Mouse (Mus musculus): ENCODE measurements around the gene Krt79.

The Krt79 gene

DNA sequence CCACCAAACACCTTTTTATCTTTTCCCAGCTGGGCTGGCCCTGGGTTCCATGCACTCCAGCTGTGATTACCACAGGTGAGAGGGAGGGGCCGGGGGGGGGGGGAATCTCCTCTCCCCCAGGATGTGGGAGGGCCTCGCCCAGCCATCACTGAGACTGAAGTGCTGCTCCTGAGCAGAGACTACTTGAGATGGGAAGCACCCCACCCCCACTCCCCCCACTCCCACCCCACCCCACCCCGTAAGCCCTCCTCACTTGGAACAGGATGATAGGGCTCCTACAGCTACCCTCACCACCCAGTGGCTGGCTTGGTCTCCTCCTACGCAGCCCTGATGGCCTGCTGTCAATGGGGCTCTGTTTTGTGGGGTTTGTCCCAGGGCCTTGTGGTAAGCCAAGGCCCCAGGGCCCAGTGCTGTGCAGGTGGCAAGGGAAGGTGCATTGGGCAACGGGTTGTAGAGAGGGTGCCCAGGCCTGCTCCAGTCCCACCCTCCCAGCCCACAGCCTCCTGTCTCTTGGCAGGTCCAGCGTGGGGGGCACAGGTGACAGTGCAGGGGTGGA is at the start of gene Krt79:
TSS of gene Krt79 (minus strand) at position 51 of the 556 bp plus-strand sequence.
- DNase-seq (ENCODE audit: low spot score in 2 of 2) = no peak

DNA sequence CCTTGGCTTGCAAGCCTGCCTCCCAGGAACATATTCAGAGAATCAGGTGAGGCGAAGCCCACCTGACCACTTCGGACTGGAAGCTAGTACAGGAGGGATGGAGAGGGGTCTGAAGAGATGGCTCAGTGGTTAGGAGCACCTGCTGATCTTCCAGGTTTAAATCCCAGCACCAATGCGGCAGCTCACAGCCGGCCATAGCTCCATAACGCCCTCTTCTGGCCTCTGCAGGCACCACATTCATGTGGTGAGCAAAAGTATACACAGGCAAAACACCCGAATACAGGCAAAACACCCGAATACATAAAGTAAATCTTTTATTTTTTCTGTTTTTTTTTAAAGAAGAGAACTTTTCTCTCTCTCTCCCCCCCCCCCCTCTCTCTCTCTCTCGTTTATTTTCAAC is 48.6 kb upstream of the Krt79 start:
- no peak for DNase-seq (ENCODE audit: low spot score in 2 of 2)

DNA sequence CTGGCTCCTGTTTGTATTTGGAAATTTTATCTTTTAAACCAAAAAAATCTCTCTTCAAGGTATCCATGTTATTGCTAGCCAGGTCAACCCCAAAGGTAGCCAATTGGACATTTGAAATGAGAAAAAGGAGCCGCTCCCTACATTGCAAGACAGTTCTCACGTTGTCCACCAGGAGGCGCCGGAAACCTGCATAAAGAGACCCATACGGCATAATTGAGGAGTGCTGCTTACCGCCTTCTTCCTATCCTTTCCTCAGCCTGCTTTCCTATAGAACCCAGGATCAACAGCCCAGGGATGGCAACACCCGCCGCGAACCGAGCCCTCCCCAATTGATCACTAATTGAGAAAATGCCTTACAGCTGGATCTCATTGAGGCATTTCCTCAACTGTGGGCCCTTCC is 48.0 kb upstream of the Krt79 start:
- peak; percentile 84 to 92 for DNase-seq (ENCODE audit: low spot score in 2 of 2)

DNA sequence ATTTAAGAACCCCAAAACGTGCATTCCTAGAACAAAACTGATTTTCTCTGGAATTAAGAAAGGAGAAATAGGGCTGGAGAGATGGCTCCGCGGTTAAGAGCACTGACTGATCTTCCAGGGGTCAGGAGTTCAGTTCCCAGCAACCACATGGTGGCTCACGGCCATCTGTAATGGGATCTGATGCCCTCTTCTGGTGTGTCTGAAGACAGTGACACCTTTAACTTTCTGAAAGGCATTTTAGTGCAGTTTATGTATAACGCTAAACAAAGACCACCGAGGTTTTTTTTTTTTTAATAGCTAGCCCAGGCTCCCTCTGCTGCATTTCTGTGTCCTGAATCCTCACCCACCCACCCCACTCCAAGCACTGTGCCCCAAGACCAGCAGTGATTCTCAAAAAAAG is 44.6 kb upstream of the Krt79 start:
- no peak for DNase-seq (ENCODE audit: low spot score in 2 of 2)

DNA sequence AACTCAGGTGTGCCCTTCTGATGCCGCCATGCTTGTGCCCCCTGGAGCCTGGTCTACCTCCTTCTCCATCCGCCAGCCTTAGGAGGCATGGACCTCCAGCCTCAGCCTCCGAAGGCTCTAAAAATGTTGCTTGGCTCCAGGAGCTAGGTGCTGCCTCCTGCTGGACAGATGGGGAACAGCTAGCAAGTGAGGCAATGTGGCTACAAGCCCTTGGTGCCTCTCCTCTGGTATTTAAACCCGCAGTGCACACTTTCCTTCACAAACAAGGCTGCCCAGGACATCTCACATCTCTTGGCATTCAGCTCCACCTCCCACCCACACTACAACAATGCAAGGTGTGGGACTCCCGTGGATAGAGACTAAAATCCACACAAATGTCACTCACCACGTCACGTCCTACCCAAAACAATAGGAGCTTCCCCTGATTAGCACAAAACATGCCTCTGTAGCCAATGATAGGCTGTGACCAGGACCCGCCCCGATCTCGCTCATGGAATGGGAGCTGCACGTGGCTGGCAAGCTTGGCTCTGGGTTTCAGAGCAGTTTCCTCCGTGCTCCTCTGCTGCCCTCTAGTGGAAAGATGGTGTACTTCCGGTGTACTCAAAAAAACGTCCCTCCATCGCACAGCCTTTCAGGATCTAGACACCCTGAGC is 44.0 kb upstream of the Krt79 start:
- peak; percentile 87 to 93 for DNase-seq (ENCODE audit: low spot score in 2 of 2)

DNA sequence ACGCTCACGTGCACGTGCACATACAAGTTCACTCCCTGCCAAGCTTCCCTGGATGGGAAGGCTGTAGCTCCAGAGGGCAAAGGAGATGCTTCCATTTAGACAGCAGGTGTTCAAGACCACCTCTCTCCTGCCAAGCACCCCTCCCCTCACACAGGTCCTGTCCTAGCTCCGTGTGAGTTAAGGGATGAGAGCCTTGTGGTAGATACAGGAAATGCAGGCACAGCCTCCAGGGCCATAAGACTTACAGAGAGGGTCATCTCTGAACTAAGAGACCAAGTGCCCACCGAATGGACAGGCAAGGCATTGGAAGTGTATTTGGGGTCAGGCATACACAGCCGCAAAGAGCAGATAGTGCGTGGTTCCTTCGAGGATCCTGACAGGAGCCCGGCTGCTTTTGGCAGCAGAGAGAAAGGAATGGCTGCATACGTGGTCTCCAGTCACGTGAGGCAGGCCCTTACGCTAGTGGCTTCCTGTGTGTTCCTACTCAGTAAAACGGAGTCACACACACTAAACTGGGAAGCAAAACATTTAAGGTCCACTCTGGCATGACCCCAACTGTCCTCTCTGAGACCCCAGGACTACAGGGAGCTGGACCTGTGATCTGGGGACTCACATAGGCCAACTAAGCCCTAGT is 43.3 kb upstream of the Krt79 start:
- no peak for DNase-seq (ENCODE audit: low spot score in 2 of 2)

DNA sequence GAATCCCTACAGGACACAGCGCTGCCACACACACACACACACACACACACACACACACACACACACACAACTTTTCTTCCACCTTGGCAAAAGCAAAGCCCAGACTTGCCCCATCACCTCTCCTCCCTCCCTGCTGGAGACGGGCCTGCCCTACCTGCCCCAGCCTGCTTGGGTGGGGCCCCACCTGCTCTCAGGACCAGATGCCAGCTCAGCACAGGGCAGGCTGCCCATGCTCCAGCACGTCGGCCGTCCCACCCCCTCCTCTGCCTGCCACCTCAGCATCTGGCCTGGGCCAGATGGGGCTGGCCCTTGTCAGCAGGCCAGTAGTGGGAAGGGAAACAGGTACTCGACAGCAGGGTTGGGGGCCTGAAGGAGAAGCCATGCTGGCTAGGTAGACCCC is 40.7 kb upstream of the Krt79 start:
- DNase-seq (ENCODE audit: low spot score in 2 of 2) = no peak

DNA sequence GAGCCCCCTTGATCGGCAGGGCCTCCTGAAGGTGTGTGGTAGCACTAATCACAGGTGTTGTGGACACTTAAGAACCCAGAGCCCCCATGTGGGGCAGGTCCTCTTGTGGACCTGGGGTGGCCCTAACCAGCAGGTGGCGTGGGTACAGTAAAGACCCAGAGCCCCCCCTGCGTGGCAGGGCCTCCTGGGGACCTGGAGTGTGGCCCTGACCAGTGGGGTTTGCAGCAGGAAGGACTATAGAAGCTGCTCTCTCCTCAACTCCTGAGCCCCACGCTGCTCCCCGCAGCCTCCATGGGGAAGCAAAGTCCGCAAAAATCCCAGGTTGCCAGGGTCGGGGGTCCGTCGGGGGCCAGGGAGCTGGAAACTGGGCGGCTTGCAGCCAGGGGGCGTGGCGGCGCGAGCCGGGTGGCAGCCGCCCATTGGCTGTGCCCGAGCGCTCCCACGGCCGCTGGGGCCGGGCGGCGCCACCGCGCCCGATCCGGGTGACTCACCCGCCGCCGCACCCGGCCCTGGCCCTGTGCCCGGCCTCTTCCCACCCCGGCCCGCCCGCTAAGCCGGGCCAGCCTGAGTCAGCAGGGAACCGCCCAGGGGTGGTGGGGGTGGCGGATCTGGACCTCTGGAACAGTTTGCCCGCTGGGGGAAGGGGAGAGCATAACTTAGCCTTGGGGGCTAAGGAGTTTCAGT is 37.1 kb upstream of the Krt79 start:
- DNase-seq (ENCODE audit: low spot score in 2 of 2) = peak; percentile 45 to 63

DNA sequence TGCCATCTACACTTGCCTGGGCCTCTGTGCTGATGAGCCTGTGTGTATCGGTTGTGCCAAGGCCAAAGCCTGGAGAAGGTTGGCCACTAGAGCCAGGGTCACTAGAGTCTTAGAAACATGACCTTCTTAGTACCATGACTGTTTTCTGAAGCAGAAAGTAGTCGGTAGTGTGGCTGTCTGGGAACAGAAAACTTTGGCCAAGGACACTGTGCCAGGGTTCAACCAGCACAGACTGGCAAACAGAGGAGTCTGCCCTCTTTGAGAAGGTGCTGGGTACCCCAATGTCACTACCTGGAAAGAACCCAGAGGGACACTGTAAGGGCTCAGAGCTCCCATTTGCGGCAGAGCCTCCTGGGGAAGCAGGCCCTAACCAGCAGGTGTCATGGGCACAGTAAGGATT is 36.5 kb upstream of the Krt79 start:
- no peak for DNase-seq (ENCODE audit: low spot score in 2 of 2)

DNA sequence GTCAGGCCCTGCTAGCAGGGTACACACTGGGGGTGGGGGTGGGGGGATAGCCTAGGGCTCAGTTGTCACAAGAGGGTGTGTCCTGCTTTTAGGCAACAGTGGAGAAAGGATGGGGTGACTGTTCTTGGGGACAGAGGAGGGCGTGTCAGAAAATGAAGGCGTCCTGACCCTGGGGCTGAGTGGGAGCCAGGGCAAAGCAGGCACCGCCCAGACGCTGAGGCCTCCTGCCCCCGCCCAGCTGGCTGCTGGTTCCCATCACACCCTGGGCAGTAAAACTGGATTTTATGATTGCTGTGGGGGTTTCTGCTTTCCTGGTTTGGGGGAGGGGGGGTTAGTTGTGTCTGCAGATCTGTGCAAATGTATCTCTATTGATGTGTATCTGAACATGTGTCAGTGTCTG is 35.9 kb upstream of the Krt79 start:
- DNase-seq (ENCODE audit: low spot score in 2 of 2) = no peak

DNA sequence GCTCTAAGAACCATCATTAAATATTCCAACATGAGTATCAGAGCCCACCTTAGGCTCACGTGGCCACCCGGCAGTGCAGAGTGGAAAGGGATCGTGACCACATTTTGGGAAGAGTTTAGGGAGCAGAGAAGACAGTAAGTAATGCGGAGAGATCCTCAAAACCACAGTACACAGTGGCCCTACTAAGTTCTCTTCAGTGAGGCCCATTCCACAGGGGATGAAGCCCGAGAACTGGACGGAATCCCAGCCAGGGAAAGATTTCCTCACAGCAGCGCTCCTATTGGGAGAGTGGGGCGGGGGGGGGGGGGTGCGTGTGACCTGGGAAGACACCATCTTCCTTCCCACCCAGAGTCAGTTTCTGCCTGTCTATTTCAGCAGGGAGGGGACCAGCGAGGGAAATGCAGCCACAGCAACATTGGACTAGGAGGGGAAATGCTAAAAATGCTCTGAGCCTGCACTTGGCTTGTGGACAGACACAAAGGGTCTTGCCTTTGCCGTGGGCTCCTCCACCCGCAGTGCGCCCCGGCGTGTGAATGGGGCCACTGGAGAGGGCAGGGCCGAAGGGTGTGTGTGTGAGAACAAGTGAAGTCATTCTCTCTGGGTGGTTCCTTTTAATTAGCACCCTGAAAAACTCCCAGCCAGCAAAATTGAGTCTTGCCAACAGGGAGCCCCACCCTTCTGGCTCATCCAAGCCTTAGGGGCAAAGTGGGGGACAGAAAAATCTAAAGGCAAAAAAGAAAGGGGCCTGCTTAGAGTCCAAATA is 34.1 kb upstream of the Krt79 start:
- no peak for DNase-seq (ENCODE audit: low spot score in 2 of 2)

DNA sequence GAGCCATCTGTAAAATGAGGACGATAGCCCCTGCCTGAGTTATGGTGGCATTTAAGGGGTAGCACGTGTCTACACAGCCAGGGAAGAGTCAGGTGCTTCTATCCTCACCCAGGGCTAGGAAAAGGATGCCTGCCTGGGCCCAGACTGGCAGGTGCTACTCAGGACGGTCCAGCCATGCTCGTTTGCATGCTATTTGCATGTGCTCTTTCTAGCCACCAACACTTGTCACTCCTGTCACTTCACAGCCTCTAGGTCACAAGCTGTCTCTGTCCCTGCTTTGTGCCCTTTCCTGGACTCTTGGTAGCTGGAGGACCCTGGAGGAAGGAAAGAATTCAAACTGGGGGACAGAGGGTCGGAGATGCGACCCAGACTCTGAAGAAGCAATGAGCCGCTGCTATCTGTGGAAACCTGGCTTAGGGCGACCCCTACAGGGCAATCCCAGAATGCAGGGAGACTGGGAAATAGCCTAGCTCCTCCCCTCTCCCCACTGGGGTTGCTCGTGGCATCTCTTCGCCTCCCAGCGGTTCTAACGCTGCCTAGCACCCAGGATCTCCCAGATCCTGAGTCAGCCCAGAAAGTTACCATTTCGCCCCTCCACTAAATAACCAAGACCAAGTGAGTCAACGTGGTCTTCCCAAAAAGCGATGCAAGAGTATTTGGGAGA is 33.4 kb upstream of the Krt79 start:
- DNase-seq (ENCODE audit: low spot score in 2 of 2) = peak; percentile 99 to 100

DNA sequence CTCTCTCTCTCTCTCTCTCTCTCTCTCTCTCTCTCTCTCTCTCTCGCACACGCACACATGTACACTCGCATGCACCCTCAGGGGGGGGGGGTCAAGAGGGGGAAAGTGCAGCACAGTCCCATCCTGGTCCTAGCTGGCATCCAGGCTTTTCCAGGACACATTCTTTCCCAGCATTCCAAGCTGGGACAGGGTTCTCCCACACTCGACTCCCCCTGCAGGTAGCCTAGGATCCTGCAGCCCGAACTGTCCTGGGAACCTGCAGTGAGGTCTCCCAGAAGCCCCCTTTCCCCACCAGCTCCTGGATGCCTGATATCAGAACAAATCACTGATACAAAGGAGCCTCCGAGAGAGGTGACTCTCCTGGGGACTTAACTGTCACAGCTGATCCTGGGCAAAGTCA is 30.4 kb upstream of the Krt79 start:
- peak in 1 of 2 experiments; percentile 36 for DNase-seq (ENCODE audit: low spot score in 2 of 2)

DNA sequence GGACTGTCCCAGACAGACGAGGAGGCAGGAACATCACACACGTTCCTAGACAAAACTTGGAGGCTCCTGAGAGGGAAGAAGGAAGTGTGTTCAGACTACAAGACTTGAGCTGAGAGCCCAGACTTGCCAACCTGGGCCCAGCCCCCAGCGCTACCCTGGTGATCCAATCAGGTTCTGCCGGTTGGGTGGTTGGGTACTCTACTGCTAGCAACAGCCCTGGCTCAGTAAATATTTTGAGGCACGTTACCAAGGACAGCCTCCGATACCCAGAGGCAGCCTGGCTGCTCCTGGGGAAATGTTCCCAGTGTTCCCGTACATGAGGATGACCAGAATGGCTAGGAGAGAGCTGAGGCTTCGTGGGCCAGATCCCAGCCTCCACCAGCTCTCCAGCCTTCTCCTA is 26.7 kb upstream of the Krt79 start:
- no peak for DNase-seq (ENCODE audit: low spot score in 2 of 2)

DNA sequence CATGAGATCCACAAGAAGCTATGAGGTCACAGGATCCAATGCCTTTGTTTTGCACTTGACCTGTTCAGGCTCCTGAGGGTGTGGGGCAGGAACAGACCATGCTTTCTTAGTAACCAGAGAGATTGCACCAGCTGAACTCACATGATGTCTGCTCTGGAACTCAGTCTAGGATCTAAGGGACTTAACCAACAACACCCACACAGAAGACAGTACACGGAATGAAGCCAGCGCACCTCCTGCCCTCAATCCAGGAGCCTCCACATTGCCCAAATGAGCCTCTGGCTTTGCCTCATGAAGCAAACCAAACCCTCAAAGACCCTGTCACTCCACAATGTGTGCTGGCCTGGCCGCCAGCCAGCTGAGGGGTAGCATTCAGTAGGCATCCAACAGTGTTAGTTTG is 18.8 kb upstream of the Krt79 start:
- DNase-seq (ENCODE audit: low spot score in 2 of 2) = no peak

DNA sequence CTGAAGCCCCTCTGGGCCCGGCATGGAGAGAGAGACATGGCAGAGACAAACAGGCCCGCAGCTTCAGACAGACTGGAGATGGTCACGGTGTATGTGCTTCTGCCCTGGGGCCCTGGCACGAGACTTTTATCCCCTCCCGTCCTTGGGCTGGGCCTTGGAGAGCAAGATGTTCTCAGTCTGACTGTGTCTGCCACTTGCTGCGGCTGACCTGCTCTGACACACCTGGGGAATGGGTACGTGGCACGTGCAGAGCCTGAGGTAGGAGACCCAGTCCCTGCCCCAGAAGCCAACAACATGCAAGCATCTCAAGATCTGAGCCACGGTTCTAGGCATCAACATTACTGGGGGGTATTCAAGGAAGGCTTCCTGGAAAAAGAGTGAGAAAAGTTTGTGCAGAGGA is 14.1 kb upstream of the Krt79 start, which contains the start of gene Krt78:
TSS of gene Krt78 (minus strand) at position 101 of the 400 bp plus-strand sequence.
- no peak for DNase-seq (ENCODE audit: low spot score in 2 of 2)

DNA sequence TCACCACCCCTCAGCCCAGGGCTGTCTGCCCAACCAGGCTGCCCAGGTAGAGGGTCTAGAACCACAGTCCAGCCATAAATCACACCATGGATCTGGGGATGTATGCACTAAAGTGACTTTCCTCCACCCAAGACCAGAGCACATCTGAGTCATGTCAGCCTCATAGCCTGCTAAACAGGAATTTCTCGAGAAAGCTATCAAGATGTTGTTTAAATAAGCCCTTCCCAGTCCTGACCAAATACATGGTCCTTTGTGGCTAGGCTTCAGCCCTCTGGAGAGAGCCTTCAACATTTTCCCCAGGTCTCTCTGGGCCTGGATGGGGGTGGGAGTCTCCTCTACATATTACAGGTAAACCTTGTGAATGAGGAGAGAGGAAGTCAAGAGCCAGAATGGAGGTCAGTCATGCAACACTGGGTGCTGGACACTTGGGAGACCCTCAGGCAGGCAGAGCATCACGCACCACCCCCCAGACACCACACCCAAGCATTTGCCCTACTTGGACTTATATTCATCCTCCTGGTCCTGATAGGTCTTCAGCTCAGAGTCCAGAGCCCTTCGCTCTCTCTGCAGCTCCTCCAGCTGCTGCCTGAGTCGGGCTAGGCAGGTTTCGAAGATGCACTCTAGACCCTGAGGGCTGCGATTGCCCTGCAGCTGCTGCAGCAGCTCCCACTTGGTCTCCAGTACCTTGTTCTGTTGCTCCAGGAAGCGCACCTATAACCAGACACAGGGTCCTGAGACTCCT is 12.8 kb upstream of the Krt79 start:
- DNase-seq (ENCODE audit: low spot score in 2 of 2) = no peak

DNA sequence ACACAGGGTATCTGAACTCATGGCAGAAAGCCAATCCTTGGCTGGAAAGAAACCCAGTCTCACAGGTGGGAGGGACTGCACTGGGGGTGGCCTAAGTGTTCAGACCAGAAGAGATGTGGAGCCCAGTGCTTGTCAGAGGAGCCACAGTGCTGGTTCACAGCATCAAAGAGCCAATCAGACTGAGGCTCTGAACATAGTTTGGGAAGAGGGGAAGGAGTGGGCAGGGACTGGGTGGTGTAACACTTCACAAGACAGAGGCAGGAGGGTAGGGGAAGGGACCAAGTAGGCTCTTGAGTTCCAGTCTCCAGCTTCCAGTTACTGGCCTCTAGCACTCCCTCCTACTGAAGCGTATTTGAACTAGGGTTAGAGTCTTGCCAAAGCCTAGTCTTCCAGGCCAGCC is 5.3 kb upstream of the Krt79 start:
- no peak for DNase-seq (ENCODE audit: low spot score in 2 of 2)

DNA sequence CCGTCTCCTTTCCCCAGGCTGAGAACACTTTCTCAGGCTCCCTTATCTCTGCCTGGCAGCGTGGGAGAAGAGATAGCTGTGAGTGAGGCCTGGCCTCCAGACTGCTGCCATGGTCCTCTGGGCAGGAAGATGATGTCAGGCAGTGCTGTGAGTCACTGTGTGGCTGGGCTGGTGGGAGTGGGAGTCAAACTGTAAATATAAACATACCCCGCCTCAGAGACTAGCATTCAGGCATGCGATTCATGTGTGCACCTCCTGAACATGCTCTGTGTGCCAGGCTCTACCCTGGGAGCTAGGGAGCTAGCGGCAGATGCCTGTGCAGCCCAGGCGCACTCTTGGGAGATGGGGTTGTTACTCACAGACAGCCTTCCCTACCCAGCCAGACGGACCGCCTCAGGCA is 1.8 kb upstream of the Krt79 start:
- DNase-seq (ENCODE audit: low spot score in 2 of 2) = no peak

DNA sequence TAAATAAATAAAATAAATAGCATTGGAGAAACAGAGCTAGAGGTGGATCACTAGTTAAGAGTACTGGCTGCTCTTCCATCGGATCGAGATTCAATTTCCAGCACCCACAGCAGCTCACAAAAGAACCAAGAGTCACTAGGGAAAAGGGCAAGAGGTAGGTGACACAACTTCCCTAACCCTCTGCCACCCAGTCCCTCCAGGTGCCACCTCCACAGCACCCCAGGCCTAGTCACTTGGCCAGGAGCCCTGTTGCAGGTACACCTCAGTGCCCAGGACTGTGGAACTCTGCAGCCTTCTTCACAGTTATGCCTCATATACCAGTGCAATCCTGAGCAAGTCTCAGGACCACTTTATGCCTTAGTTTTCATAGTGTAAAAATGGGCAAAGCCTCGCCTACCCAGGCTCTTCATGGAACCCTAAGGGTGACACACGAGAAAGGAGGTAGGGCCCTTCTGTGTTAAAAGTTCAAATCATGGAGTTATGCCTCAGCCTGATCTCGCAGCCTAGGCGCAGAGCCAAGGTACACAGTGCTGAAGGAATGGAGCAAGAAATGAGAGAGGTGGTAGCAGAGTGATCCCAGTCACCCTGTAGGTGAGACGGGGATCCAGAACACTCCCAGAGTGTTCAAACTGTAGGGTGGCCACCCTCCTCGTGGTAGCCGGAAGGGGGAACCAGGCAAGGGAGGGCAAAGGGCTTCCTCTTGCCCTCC is 1.4 kb downstream of the Krt79 start:
- DNase-seq (ENCODE audit: low spot score in 2 of 2) = no peak

Measured in frontal cortex, postnatal 25 days (tissue).